Mouse (Mus musculus): ENCODE measurements around the gene Prss32. TPM values are rescaled to one million over a fixed set of nuclear protein-coding genes. Genes with fewer than 3 reads are reported as not detected.
"Not testable (repeated sequence)": the region's sequence is repeated elsewhere in the genome, so short reads cannot be mapped to it uniquely, and the experiment has no call there.

Prss32 gene
- total RNA-seq, 2 experiments from 2014 or later: not detected

DNA sequence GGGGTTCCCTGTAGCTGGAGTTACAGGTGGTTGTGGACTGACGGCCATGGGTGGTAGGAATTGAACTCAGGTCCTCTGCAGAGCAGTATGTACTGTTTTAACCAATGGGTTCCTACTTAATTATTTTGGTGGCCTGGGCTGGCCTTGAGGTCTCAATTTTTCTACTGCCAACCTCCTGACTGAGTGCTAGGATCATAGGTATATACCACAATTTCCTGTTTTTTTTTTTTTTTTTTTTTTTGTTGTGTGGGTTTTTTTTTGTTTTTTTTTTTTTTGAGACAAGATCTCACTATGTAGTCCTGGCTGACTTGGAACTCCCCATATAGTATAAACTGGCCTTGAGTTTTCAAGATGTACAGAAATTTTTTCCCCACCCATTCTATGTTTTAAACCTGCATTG lies 12.5 kb upstream of the Prss32 start:
- ATAC-seq (replicated peaks; ENCODE audit: low FRiP score, low TSS enrichment, poor library complexity, severe bottlenecking): no peak

DNA sequence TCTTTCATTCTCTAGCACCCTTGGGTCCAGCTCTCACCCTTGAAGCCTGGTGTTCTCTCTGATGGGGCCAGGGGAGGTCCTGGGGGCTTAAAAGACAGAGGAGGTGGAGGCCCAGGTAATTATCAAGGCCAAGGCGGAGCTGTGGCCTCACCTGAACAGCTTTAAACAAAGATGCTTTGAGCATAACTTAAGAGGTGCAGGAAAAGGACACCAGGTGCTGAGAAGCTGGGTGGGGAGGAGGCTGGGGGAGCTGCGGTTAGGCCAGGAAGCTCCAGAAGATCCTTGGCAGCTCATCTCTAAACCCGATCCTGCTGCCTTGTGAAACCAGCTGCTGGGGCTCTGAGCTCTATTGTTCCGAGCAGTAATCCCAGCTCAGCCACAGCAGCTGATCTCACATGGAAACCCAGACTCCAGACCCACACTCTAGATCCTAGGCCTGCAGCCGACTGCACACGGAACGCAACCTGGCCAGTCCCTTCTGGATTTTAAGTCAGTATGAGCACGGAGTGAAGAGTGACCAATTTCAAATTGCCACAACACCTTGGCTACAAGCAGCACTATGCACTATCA lies 7.6 kb upstream of the Prss32 start, which contains the start of gene Prss33:
Prss33 (minus strand) TSS at position 51 of the 570 bp plus-strand sequence.
- ATAC-seq (replicated peaks; ENCODE audit: low FRiP score, low TSS enrichment, poor library complexity, severe bottlenecking): no peak

DNA sequence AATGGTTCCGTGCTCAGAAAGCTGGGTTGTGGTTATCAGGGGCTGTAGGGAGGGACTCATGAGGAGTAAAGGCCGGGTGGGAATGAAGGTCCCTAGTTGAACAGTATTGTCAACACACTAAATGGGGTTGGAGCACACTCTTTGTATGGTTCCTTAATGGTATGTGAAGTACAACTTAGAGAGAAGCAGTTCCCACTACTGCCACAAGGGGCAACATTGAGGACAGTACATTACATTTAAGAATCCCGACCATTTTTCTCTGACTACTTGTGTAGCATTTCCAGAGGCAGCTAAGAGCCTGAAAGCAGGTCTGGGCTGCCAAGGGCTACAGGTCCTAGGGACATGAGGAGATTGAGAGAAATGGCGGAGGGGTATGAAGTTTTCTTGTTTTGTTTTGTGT lies 2.5 kb upstream of the Prss32 start:
- ATAC-seq (replicated peaks; ENCODE audit: low FRiP score, low TSS enrichment, poor library complexity, severe bottlenecking): peak; percentile 71

DNA sequence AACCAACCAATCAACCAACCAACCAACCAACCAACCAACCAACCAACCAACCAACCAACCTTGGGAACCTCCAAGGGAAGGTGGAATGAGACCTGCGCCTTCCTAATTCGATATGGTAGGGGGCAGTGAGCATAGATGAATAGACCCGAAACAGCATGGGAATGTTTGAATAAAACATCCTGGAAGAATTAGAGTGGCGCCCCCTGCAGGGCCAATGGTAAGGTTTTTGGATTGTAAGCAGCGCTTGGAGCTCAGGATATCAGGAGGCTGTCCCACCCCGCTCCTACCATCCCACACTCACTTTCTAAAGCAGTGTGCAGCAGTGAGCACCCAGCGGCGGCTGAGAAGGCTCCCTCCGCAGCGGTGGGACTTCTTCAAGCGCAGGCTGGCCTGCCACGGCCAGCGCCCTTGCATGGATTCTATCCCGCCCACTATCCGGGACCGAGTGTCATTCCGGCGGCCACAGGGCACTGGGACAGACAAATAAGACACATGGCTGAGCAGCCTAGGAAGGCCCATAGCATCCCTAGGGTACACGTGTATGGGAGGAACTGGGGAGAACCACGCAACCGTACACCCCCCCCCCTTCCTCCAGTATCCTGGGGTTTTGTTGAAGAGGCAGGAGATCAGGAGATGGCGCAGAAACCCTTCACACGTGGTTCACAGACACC lies 379 bp upstream of the Prss32 start:
- ATAC-seq (replicated peaks; ENCODE audit: low FRiP score, low TSS enrichment, poor library complexity, severe bottlenecking): 0 out of 2 replicates have a peak, but pooled peaks have one; percentile 30

DNA sequence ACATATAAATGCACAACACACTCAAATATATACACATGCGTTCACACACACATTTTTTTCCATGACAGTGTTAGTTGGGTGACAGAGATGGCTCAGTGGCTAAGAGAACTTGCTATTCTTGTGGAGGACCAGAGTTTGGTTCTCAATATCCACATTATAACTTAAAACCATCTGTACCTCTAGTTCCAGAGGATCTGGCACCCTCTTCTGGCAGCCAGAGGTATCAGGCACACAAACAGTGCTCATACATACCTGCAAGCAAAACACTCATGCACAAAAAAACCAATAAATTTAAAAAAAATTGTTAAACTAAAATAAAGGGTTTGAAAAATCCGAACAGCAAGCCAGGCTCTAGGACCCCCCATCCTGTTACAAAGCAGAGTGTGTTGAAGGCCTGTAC lies 6.4 kb downstream of the Prss32 start:
- no peak for ATAC-seq (replicated peaks; ENCODE audit: low FRiP score, low TSS enrichment, poor library complexity, severe bottlenecking)

DNA sequence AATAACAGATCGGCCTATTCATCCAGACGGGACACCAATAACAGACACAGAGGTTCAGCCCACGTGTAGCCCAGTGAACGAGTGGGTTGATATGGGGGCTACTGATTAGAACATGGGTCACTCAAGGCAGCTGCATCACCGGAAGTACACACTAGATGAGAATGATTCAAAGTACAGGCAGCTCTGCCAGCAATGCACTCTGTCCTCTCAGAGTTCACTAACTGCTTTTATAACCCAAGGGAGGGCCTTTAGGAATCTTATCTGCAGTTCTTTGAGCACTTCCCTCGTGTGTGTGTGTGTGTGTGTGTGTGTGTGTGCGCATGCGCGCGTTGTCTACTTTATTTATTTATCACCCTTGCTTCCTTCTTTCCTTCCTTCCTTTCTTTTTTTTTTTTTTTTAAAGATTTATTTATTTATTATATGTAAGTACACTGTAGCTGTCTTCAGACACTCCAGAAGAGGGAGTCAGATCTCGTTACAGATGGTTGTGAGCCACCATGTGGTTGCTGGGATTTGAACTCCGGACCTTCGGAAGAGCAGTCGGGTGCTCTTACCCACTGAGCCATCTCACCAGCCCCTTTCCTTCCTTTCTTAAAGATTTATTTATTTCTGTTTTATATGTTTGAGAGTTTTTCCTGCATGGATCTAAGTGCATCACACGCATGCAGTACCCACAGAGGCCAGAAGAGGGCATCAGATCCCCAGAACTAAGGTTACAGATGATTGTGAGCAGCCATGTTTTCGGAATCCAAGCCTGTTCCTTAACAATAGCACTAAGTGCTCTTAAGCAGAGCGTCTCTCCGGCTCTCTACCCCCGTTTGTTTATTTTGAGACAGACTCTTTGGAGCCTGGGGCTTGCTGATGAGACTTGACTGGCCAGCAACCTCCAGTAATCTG lies 7.4 kb downstream of the Prss32 start:
- 0 out of 2 replicates have a peak, but pooled peaks have one; percentile 21 for ATAC-seq (replicated peaks; ENCODE audit: low FRiP score, low TSS enrichment, poor library complexity, severe bottlenecking)

DNA sequence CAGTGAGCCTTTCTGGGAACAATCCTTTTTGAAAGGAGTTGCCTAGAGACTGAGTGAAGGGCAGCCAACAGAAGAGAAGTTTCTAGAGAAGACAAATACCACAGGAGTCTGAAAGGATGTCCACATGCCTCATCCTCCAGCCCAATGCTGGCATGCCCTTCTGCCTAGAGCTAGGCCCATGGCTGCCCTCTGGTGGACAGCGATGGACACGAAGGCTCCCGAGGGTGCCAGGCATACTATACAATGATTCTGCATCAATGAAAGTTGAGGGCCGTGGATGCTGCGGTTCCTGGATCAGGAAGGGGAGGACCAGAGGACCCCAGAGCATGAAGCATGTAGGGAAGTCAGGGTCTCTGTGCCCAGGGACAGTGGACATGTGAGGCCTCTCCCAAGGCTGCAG lies 9.6 kb downstream of the Prss32 start:
- peak; percentile 79 for ATAC-seq (replicated peaks; ENCODE audit: low FRiP score, low TSS enrichment, poor library complexity, severe bottlenecking)

DNA sequence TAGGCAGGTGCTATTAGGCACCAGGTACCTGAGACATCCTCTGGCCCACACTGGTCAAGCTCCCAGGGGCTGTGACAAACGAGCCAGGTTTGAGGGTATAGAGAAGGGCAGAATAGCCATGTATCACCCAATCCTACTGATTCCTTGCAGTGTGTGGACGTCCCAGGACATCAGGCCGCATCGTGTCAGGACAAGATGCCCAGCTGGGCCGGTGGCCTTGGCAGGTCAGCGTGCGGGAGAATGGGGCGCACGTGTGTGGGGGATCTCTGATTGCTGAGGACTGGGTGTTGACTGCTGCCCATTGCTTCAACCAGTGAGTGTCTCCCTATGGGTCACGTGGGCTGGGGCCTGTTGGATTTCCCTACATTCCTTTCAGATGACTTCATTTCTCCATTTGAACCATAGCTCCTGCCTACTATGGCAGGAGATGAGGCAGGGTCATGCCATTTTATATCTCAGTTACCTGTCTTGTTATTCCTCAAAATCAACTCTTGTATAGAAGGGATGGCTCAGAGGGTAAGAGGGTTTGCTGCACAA lies 10.6 kb downstream of the Prss32 start:
- ATAC-seq (replicated peaks; ENCODE audit: low FRiP score, low TSS enrichment, poor library complexity, severe bottlenecking): no peak

DNA sequence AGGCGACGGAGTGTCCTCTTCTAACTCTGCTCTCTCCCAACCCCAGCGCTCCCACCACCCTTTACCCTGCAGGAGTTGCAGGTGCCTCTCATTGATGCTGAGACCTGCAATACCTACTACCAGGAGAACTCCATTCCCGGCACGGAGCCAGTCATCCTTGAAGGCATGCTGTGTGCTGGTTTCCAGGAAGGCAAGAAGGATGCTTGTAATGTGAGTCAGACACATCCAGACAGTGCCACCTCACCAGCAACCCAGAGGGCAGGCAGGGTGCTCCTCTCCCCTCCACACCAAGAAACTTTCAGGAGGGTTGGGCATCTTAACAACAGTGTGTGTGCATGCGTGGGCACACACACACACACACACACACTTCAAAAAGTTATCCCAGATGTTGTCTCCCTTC lies 13.5 kb downstream of the Prss32 start:
- no peak for ATAC-seq (replicated peaks; ENCODE audit: low FRiP score, low TSS enrichment, poor library complexity, severe bottlenecking)

DNA sequence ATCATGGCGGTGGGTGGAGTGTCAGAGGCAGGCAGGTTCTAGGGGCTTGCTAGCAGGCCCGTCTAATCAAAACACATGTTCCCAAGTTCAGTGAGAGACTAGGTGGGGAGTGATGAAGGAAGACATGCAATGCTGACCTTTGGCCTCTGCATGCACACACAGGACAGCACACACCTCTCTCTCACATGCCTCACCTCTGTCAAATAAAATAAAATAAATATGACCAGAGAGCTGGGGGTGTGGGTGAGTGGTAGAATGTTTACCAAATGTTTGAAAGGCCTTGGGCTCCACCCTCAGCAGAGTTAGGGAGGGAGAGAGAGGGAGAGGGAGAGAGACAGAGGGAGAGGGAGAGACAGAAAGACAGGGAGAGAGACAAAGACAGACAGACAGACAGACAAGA lies 14.3 kb downstream of the Prss32 start:
- no peak for ATAC-seq (replicated peaks; ENCODE audit: low FRiP score, low TSS enrichment, poor library complexity, severe bottlenecking)

DNA sequence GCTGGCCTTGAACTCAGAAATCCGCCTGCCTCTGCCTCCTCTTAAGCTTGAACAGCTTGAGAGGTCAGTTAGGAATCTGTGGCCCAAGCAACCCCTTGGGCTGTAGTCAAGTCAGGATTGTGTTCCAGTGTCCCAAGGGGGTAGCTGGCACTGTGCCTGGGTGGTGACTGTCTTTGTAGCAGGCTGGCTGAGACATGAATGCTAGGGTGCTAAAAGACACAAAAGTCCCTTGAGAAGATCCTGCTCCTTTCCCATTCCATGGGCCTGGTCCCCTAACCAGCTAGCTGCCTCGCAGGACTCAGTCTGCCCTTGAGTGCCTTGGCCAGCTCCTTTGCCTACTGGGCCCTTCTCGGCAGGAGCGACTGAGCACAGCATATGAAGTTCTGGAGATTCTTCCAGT lies 19.3 kb downstream of the Prss32 start:
- no peak for ATAC-seq (replicated peaks; ENCODE audit: low FRiP score, low TSS enrichment, poor library complexity, severe bottlenecking)

DNA sequence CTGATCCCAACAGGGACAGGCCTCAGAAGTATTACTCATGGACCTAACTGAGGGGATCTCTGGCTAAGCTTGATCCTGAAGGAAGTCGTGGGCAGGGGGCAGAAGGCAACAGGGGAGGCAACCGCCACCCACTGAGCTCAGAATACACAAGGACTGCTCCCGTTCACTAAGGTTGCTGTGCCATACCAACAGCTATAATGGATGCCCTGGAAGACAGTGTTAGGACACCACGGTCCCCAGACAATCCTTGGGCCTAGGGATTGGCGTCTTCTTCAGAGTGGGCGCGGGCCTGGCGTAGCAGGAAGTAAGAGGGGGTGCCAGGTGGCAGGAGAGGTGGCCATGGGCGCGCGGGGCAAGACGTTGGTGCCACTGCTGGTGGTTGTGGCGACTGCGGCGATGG lies 24.1 kb downstream of the Prss32 start, which contains the start of gene Prss21:
Prss21 (plus strand) TSS at position 301 of the 400 bp plus-strand sequence.
- ATAC-seq (replicated peaks; ENCODE audit: low FRiP score, low TSS enrichment, poor library complexity, severe bottlenecking): no peak

DNA sequence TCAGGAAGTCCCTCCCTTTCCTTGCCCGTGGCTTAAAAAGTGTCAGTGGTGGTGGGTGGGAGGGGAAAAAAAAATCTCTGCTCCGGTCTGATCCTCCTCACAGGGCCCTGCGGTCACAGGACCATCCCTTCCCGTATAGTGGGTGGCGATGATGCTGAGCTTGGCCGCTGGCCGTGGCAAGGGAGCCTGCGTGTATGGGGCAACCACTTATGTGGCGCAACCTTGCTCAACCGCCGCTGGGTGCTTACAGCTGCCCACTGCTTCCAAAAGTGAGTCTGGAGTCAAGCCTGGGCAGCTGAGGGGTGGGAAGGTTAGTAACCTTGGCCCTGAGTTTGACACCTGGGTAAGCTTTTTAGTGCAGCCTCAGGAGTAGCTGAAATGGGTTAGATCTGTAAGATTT lies 24.9 kb downstream of the Prss32 start:
- no peak for ATAC-seq (replicated peaks; ENCODE audit: low FRiP score, low TSS enrichment, poor library complexity, severe bottlenecking)

DNA sequence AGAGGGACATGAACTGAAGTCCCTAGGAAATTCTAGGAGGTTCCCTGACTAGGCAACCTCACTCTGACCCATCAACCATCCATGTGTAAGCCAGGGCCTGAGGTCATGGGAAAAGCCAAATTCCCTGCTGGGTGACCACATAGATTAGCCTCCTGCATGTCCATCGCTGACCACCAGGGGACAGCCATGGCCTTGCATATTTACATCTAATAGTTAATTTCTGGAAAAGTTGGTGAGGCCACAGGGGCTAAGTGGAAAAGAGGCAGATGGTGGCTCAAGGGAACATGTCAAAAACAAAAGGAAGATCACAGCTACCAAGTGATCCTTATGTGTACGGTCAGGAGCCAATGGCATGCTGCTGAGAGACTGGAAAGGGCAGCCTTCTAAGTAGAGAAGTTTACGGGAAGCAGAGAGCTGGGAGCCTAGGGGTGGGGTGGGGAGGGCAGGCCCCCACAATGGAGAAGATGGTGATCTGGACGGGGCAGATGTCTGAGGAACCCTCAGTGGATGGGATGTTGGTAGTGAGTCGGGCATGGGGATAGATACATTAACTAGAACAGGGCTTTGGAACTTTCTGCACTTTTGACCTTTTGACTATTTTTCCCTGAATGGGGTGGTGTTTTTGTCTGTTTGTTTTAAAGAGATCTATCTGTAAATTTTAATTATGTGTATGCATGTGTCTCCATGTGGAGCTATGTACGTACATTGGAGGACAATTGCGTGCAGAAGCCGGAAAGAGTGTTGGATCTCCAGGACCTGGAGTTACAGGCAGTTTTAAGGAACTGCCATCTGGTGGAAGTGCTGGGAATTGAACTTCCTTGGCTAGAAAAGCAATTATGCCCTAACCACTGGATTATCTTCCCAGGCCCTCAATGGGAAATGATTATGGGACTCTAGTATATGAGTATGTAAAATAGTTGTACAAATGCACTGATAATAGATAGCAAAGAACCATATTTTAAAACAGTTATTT lies 30.5 kb downstream of the Prss32 start:
- ATAC-seq (replicated peaks; ENCODE audit: low FRiP score, low TSS enrichment, poor library complexity, severe bottlenecking): no peak

DNA sequence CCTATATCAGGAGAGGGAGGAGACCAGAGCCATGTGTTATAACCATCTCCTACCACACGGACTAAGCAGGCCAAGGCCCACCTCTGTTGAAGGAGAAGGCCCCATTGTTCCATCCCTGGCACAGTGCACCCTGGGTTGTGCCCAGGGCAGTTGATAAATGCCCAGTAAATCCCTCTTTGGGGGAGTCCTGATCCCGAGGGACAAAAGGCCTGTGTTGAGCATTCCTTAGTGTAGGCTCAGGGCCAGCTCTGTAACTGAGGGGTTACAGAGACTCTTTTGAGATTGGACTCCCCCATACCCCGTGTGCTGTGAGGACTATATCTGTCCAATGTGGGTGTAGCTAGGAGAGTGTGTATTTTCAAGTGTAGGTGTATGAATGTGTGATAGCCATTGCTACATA lies 33.1 kb downstream of the Prss32 start:
- ATAC-seq (replicated peaks; ENCODE audit: low FRiP score, low TSS enrichment, poor library complexity, severe bottlenecking): no peak

DNA sequence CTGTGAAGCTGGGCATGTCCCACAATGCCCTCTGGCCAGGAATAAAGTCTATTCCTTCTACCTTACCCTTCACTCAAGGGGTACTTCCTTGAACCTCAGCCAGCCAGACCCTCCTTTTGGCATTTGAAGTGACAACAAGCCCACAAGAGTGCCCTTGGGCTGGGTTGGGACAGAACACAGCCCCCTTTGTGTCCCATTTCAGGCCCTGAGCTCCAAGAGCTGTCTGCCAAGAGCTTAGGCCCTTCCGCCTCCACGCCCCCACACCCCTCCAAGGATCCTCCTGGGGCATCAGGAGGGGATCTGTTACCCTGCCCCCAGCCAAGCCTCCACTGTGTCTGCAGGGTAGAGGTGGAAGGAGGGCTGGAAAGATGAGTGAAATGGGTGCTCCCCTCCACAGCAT lies 33.5 kb downstream of the Prss32 start:
- no peak for ATAC-seq (replicated peaks; ENCODE audit: low FRiP score, low TSS enrichment, poor library complexity, severe bottlenecking)

DNA sequence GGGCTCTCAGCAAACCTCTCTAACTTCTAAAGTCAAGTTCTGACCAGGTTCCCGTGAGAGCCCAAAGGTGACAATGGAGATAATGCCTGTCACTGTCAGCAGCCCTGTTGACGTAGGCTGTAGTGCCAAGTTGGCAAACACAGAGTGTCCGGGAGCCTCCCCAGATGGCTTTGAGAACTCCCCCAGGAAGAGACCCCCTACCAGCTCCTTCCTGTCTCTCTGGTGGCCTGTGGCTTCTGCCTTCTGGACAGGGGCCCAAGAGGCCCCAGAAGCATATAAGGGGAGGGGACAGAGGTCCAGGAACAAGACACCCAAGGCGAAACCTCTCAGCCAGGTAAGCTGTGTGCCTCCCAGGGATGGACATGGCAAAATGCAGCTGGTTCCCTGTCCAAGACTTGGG lies 36.9 kb downstream of the Prss32 start, which contains the start of the genes Dcpp1 and Dcpp2:
Dcpp1 (plus strand) TSS at position 301 of the 400 bp plus-strand sequence.
Dcpp2 (plus strand) TSS at position 305 of the 400 bp plus-strand sequence.
- not testable (repeated sequence) for ATAC-seq (replicated peaks; ENCODE audit: low FRiP score, low TSS enrichment, poor library complexity, severe bottlenecking)

All from megakaryocyte-erythroid progenitor cell, adult 5-6 weeks (primary cell).